Mouse (Mus musculus): ENCODE results near the gene Scube2. TPM values are rescaled to one million over a fixed set of nuclear protein-coding genes. Genes with fewer than 3 reads are reported as not detected.

Gene Scube2
- total and polyA plus RNA-seq, 3 experiments: 14.1 to 22.1 (median 21.0) TPM

DNA sequence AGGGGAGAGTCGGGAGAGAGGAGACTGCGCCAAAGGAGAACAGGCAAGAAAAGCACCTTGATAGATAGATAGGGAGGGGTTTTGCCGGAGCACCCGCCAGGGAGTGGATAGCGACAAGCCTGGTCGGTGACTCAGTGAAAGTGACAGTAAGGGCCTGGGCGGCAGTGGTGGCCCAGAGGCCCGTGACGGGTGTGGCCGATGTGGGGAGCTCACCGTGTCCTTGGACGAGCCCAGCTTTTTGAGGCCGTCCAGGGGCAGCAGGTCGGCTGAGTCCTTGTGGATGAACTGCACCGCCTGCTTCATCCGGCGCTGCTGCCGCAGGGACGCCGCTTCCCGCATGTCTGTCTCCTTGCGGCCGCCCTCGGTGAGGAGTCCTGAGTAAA, 84.4 kb downstream of the Scube2 start:
- no peak overlapping the region for H3K27ac ChIP-seq
- TF ChIP-seq EP300 (IDR thresholded peaks at IDR 0.05; ENCODE audit: insufficient read depth, low read depth, low read length) (no peak), POLR2A (IDR thresholded peaks at IDR 0.05; ENCODE audit: insufficient read depth, low read depth, low read length) (no peak), CTCF (IDR thresholded peaks at IDR 0.05) (no peak)
- no peaks in the 10 kb centered on the region for H3K79me2 ChIP-seq (replicated peaks; ENCODE audit: control insufficient read depth, insufficient read depth, low read length)
- peak overlapping the region; percentile 50 for H3K4me3 ChIP-seq
- peak in 1 of 2 experiments; percentile 18 for DNase-seq
- peaks cover 5% of the 10 kb centered on the region; the same call in 1 of the 2 replicates for H3K27me3 ChIP-seq (ENCODE audit: control insufficient read depth, insufficient read depth, low read length)
- WGBS: 2% methylated on average over 24 of the region's 24 CpGs
- H3K4me1 ChIP-seq (ENCODE audit: control insufficient read depth, insufficient read depth, low read length): no peaks in the 10 kb centered on the region
- intact Hi-C loops (cut with DNase I): no loop called here
- H3K9ac ChIP-seq (ENCODE audit: low read depth, low read length): no peak overlapping the region
- no peaks in the 10 kb centered on the region for H3K36me3 ChIP-seq (ENCODE audit: control insufficient read depth, insufficient read depth, low read length)

DNA sequence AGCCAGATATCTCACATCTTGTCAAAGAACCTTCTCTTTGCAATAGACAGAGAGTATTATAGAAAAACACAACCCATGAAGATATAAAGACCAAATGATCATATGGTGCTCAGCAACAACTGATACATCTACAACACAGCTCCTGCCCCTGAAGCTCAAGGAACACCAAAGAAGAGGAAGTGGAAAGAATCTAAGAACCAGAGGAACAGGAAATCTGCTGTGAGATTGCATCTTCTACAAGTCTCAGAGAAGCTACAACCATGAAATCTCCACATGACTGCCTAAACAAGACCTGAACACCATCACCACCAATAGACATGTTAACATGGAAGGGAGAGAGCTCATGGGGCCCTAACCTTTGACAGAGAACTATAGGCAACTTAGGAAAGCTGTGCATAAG, 93.2 kb downstream of the Scube2 start:
- Histone ChIP-seq H3K4me1 (ENCODE audit: control insufficient read depth, insufficient read depth, low read length) (no peaks in the 10 kb centered on the region), H3K79me2 (replicated peaks; ENCODE audit: control insufficient read depth, insufficient read depth, low read length) (no peaks in the 10 kb centered on the region), H3K9ac (ENCODE audit: low read depth, low read length) (no peak overlapping the region), H3K36me3 (ENCODE audit: control insufficient read depth, insufficient read depth, low read length) (no peaks in the 10 kb centered on the region), H3K27me3 (ENCODE audit: control insufficient read depth, insufficient read depth, low read length) (no peaks in the 10 kb centered on the region), H3K27ac (no peak overlapping the region), H3K4me3 (no peak overlapping the region)
- no peak for DNase-seq
- intact Hi-C loops (cut with DNase I): no loop called here
- no peak for TF ChIP-seq POLR2A (IDR thresholded peaks at IDR 0.05; ENCODE audit: insufficient read depth, low read depth, low read length)
- no peak for TF ChIP-seq CTCF (IDR thresholded peaks at IDR 0.05)
- TF ChIP-seq EP300 (IDR thresholded peaks at IDR 0.05; ENCODE audit: insufficient read depth, low read depth, low read length): no peak

DNA sequence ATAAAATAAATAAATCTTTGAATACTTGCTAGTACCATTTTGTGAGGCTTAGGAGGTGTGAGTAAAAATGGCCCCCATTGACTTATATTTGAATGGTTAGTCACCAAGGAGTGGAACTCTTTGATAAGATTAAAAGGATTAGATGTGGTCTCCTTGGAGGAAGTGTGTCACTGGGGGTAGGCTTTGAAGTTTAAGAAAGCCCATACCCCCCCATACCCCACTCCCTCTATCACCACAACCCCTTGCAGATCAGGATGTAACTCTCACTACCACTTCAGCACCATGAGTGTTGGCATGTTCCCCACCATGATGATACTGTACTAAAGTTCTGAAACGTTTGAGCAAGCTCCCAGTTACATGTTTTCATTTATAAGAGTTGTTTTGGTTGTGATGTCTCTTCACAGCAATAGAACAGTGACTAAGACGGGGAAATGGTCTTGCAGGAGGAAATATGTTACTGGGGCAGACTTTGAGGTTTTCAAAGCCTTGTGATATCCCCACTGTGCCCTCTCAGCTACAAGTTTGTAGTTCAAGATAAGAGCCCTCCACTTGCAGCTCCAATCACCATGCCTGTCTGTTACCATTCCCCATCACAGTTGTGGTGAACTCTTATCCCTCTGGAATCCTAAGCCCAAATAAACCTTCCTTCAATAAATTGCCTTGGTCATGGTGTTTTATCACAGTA, 96.6 kb downstream of the Scube2 start:
- H3K27me3 ChIP-seq (ENCODE audit: control insufficient read depth, insufficient read depth, low read length): no peaks in the 10 kb centered on the region
- no peak overlapping the region for H3K4me3 ChIP-seq
- H3K27ac ChIP-seq: no peak overlapping the region
- no peak for DNase-seq
- no peak overlapping the region for H3K9ac ChIP-seq (ENCODE audit: low read depth, low read length)
- TF ChIP-seq POLR2A (IDR thresholded peaks at IDR 0.05; ENCODE audit: insufficient read depth, low read depth, low read length) (no peak), CTCF (IDR thresholded peaks at IDR 0.05) (no peak), EP300 (IDR thresholded peaks at IDR 0.05; ENCODE audit: insufficient read depth, low read depth, low read length) (no peak)
- no peaks in the 10 kb centered on the region for H3K4me1 ChIP-seq (ENCODE audit: control insufficient read depth, insufficient read depth, low read length)
- intact Hi-C loops (cut with DNase I): no loop called here
- H3K79me2 ChIP-seq (replicated peaks; ENCODE audit: control insufficient read depth, insufficient read depth, low read length): no peaks in the 10 kb centered on the region
- WGBS: 39% methylated on average over 2 of the region's 2 CpGs
- H3K36me3 ChIP-seq (ENCODE audit: control insufficient read depth, insufficient read depth, low read length): no peaks in the 10 kb centered on the region

DNA sequence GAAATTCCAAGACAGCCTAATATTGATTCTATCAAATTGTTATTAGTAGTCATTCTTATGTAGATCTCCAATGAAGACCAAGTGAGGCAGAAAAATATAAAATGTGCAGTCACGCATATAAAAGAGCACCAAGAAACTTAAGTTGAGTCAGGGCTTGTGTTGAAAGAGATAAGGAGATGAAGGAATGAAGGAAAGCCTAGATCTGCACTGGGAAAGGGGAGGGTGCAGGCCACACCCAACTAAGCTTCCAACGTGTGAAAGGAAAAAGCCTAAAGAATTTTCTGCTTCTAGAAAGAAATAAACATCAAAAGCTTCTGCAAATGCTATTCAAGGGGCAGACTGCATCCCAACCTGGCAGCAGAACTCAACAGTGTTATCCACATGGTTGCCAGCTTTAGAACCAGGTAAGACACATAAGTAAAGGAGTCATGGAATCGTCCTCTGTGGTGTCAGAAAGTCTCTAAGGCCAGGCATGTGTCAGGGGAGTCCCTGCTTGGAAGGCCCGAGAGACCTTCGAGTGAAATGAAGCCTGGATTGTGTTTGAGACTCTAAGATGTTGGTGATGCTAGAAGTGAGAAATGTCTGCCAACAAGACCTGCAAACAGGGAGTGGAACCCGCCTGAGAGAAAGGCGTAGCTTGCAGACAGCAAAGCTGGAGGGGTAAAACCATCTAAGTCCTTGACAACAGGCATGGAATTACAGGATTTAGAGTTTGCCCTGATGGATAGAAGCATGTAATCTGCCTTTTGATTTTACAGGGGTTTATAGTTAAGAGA, 97.7 kb downstream of the Scube2 start:
- H3K79me2 ChIP-seq (replicated peaks; ENCODE audit: control insufficient read depth, insufficient read depth, low read length): no peaks in the 10 kb centered on the region
- no peak for TF ChIP-seq POLR2A (IDR thresholded peaks at IDR 0.05; ENCODE audit: insufficient read depth, low read depth, low read length)
- TF ChIP-seq CTCF (IDR thresholded peaks at IDR 0.05): no peak
- TF ChIP-seq EP300 (IDR thresholded peaks at IDR 0.05; ENCODE audit: insufficient read depth, low read depth, low read length): no peak
- no peaks in the 10 kb centered on the region for H3K36me3 ChIP-seq (ENCODE audit: control insufficient read depth, insufficient read depth, low read length)
- H3K4me1 ChIP-seq (ENCODE audit: control insufficient read depth, insufficient read depth, low read length): no peaks in the 10 kb centered on the region
- intact Hi-C loops (cut with DNase I): no loop called here
- H3K4me3 ChIP-seq: no peak overlapping the region
- H3K27ac ChIP-seq: no peak overlapping the region
- no peaks in the 10 kb centered on the region for H3K27me3 ChIP-seq (ENCODE audit: control insufficient read depth, insufficient read depth, low read length)
- no peak for DNase-seq
- WGBS: 80% methylated on average over 7 of the region's 7 CpGs
- H3K9ac ChIP-seq (ENCODE audit: low read depth, low read length): no peak overlapping the region

DNA sequence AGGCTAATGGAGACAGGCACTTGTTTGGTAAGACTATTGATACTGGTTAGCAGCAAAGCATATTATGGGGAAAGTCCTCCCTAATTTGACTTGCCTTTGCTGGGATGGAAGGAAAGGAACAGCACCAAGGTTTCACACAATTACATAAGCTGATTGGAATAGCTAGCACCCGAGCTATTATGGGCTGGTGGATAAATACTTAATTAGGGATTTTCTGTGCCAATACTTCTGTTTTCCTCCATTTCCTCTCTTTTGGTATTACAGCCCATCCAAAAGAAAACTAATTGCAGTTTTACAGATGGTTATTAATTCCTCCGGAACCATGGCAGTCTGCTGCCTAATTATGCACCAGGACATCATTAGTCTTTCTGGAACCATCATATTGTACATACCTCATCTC, 101.5 kb downstream of the Scube2 start:
- DNase-seq: no peak
- intact Hi-C loops (cut with DNase I): no loop called here
- Histone ChIP-seq H3K79me2 (replicated peaks; ENCODE audit: control insufficient read depth, insufficient read depth, low read length) (no peaks in the 10 kb centered on the region), H3K4me3 (no peak overlapping the region), H3K4me1 (ENCODE audit: control insufficient read depth, insufficient read depth, low read length) (no peaks in the 10 kb centered on the region), H3K27ac (no peak overlapping the region), H3K36me3 (ENCODE audit: control insufficient read depth, insufficient read depth, low read length) (no peaks in the 10 kb centered on the region), H3K27me3 (ENCODE audit: control insufficient read depth, insufficient read depth, low read length) (no peaks in the 10 kb centered on the region), H3K9ac (ENCODE audit: low read depth, low read length) (no peak overlapping the region)
- 71% methylated on average over 2 of the region's 2 CpGs for WGBS
- TF ChIP-seq CTCF (IDR thresholded peaks at IDR 0.05): no peak
- TF ChIP-seq EP300 (IDR thresholded peaks at IDR 0.05; ENCODE audit: insufficient read depth, low read depth, low read length): no peak
- no peak for TF ChIP-seq POLR2A (IDR thresholded peaks at IDR 0.05; ENCODE audit: insufficient read depth, low read depth, low read length)

DNA sequence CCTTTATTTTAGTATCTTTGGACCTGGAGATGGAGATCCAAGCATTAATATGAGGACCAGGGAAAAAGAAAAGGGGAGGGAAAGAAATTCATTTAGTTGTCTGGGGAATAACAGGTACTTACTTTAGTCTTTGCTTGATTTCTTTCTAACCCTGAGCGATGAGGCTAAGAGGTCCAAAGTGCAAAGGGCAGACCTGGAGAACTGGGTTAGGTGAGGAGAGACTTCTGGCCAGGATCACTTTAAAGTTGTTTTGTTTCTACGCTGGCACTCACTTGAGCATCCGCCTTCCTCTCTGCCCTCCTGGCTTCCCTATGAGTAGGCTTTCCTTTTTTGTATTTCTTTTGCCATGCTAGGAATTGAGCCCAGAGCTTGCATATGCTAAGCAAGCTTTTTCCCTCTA, 109.2 kb downstream of the Scube2 start:
- H3K9ac ChIP-seq (ENCODE audit: low read depth, low read length): no peak overlapping the region
- intact Hi-C loops (cut with DNase I): no loop called here
- no peak overlapping the region for H3K27ac ChIP-seq
- DNase-seq: no peak
- no peaks in the 10 kb centered on the region for H3K79me2 ChIP-seq (replicated peaks; ENCODE audit: control insufficient read depth, insufficient read depth, low read length)
- no peak overlapping the region for H3K4me3 ChIP-seq
- 95% methylated on average over 3 of the region's 3 CpGs for WGBS
- no peaks in the 10 kb centered on the region for H3K27me3 ChIP-seq (ENCODE audit: control insufficient read depth, insufficient read depth, low read length)
- no peak for TF ChIP-seq CTCF (IDR thresholded peaks at IDR 0.05)
- TF ChIP-seq EP300 (IDR thresholded peaks at IDR 0.05; ENCODE audit: insufficient read depth, low read depth, low read length): no peak
- TF ChIP-seq POLR2A (IDR thresholded peaks at IDR 0.05; ENCODE audit: insufficient read depth, low read depth, low read length): no peak
- peaks cover 1% of the 10 kb centered on the region; the same call in 1 of the 2 replicates for H3K4me1 ChIP-seq (ENCODE audit: control insufficient read depth, insufficient read depth, low read length)
- no peaks in the 10 kb centered on the region for H3K36me3 ChIP-seq (ENCODE audit: control insufficient read depth, insufficient read depth, low read length)

Measured in heart, adult 2 months (tissue).